8 mouse cellular contexts compared by ENCODE assay signal in the genomic region with DNA sequence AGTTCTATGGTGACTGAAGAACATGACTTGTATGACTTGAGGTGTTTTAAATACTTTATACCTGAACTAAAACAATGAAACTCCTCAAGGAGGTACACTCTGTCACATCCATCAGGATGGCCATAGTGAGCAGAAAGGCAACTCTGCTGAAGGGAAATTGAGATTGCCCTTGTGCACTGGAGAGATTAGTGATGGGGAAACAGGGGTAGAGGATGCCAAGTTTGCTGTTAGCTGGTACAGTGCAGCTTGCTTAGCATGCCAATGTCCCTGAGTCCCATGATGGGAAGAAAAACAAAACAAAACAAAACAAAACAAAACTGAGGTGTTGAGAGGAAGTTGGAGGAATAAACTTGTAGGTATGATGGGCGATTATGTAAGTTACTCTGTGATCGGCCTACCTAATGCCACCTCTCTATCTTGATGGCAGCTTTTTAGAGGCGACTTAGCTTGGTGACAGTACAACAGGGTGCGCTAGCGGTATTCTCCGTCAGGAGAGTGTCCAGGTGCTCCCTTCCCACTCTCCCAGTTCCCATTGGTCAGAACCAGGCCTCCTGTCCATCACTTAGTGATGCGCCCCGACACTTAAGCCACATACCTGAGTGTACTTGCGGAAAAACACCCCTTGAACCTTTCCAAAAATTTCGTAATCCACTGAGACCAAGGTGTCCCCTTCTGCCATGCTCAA. TPM values are rescaled to one million over a fixed set of nuclear protein-coding genes. Genes with fewer than 3 reads are reported as not detected.
DNase-seq lines count a peak whose midpoint lies in the region; ATAC-seq and TF ChIP-seq lines count a peak whose summit lies in the region.

No protein-coding gene starts in this region.

- no peaks in the 10 kb centered on the region for H3K27me3 ChIP-seq in heart, embryonic 13.5 days (replicated peaks)
- no peaks in the 10 kb centered on the region for H3K27me3 ChIP-seq in embryonic facial prominence, embryonic 11.5 days (ENCODE audit: control insufficient read depth, insufficient read depth, low read length)
- H3K27me3 ChIP-seq in intestine, embryonic 14.5 days (replicated peaks; ENCODE audit: control insufficient read depth, insufficient read depth, low read length): no peaks in the 10 kb centered on the region
- no peaks in the 10 kb centered on the region for H3K27me3 ChIP-seq in midbrain, embryonic 15.5 days (replicated peaks)

- H3K9me3 ChIP-seq in heart, embryonic 13.5 days: no peaks in the 10 kb centered on the region
- H3K9me3 ChIP-seq in ES-E14 (ENCODE audit: control insufficient read depth, insufficient read depth, low read depth, low read length): no peaks in the 10 kb centered on the region
- H3K9me3 ChIP-seq in embryonic facial prominence, embryonic 11.5 days (replicated peaks; ENCODE audit: control insufficient read depth, low read length): no peaks in the 10 kb centered on the region
- 0 out of 2 replicates have a peak, but pooled peaks cover under 1% of the 10 kb centered on the region for H3K9me3 ChIP-seq in intestine, embryonic 14.5 days (ENCODE audit: control insufficient read depth, low read length)
- no peaks in the 10 kb centered on the region for H3K9me3 ChIP-seq in midbrain, embryonic 15.5 days

- peak overlapping the region; percentile 83 for H3K4me3 ChIP-seq in heart, embryonic 13.5 days
- peak overlapping the region; percentile 90 to 93 for H3K4me3 ChIP-seq in ES-E14 (ENCODE audit: insufficient read depth in 1 of 2, low read depth in 1 of 2, low read length in 2 of 2, poor library complexity in 1 of 2, severe bottlenecking in 1 of 2)
- H3K4me3 ChIP-seq in embryonic facial prominence, embryonic 11.5 days (ENCODE audit: low read depth, low read length): peak overlapping the region; percentile 53
- H3K4me3 ChIP-seq in intestine, embryonic 14.5 days (ENCODE audit: low read depth, low read length): peak overlapping the region; percentile 82
- H3K4me3 ChIP-seq in midbrain, embryonic 15.5 days: peak overlapping the region; percentile 91

- intact Hi-C loops in heart, postnatal 25 days (cut with DNase I): no loop called here

- no peak for ATAC-seq in heart, embryonic 13.5 days (ENCODE audit: extremely low read depth, insufficient number of reproducible peaks, low FRiP score, low TSS enrichment)
- ATAC-seq in embryonic facial prominence, embryonic 11.5 days (replicated peaks; ENCODE audit: insufficient number of reproducible peaks, low FRiP score, low TSS enrichment, low read depth): 0 out of 2 replicates have a peak, but pooled peaks have one; percentile 31
- ATAC-seq in intestine, embryonic 14.5 days (replicated peaks; ENCODE audit: low FRiP score, low TSS enrichment, low read depth): peak; percentile 39
- ATAC-seq in midbrain, embryonic 15.5 days (replicated peaks): peak; percentile 67

- in situ Hi-C loops in ES-E14 (cut with MboI; ENCODE audit: low sequenced_read_pairs in 2 of 2, unreplicated experiment in 2 of 2): no loop called here

- peak overlapping the region; percentile 77 for H3K27ac ChIP-seq in heart, embryonic 13.5 days (replicated peaks)
- no peak overlapping the region for H3K27ac ChIP-seq in ES-E14 (ENCODE audit: insufficient read depth, low read depth, low read length, poor library complexity, severe bottlenecking)
- no peak overlapping the region for H3K27ac ChIP-seq in embryonic facial prominence, embryonic 11.5 days (replicated peaks; ENCODE audit: low read depth, low read length)
- H3K27ac ChIP-seq in intestine, embryonic 14.5 days (ENCODE audit: low read depth): peak overlapping the region; percentile 70; the same call in 1 of the 2 replicates
- H3K27ac ChIP-seq in midbrain, embryonic 15.5 days: peak overlapping the region; percentile 83

- WGBS in heart, embryonic 13.5 days: 5% methylated on average over 10 of the region's 10 CpGs
- WGBS in embryonic facial prominence, embryonic 11.5 days: 5% methylated on average over 10 of the region's 10 CpGs
- WGBS in intestine, embryonic 14.5 days: 4% methylated on average over 10 of the region's 10 CpGs
- WGBS in midbrain, embryonic 15.5 days: 4% methylated on average over 10 of the region's 10 CpGs

- H3K4me2 ChIP-seq in heart, embryonic 13.5 days: peak overlapping the region; percentile 91
- H3K4me2 ChIP-seq in embryonic facial prominence, embryonic 11.5 days (ENCODE audit: low read depth, low read length): peak overlapping the region; percentile 72
- H3K4me2 ChIP-seq in intestine, embryonic 14.5 days (ENCODE audit: low read length): peak overlapping the region; percentile 63
- H3K4me2 ChIP-seq in midbrain, embryonic 15.5 days: peak overlapping the region; percentile 79

- peaks cover 23% of the 10 kb centered on the region for H3K36me3 ChIP-seq in heart, embryonic 13.5 days
- H3K36me3 ChIP-seq in ES-E14 (ENCODE audit: control insufficient read depth, insufficient read depth, low read length, poor library complexity, severe bottlenecking): peaks cover 7% of the 10 kb centered on the region; the same call in 1 of the 2 replicates
- no peaks in the 10 kb centered on the region for H3K36me3 ChIP-seq in embryonic facial prominence, embryonic 11.5 days (replicated peaks; ENCODE audit: control insufficient read depth, insufficient read depth, low read depth, low read length)
- H3K36me3 ChIP-seq in intestine, embryonic 14.5 days (ENCODE audit: control insufficient read depth, insufficient read depth, low read length): 0 out of 2 replicates have a peak, but pooled peaks cover 4% of the 10 kb centered on the region
- no peaks in the 10 kb centered on the region; the same call in 1 of the 2 replicates for H3K36me3 ChIP-seq in midbrain, embryonic 15.5 days (replicated peaks)

- H3K4me1 ChIP-seq in heart, embryonic 13.5 days: peaks cover 9% of the 10 kb centered on the region
- peaks cover 2 to 3% of the 10 kb centered on the region in 2 experiments; a peak in 2 of 4 replicates for H3K4me1 ChIP-seq in ES-E14 (ENCODE audit: control insufficient read depth in 2 of 2, insufficient read depth in 2 of 2, low read length in 2 of 2, poor library complexity in 1 of 2)
- H3K4me1 ChIP-seq in embryonic facial prominence, embryonic 11.5 days (ENCODE audit: control insufficient read depth, insufficient read depth, low read length): no peaks in the 10 kb centered on the region
- peaks cover 2% of the 10 kb centered on the region; the same call in 1 of the 2 replicates for H3K4me1 ChIP-seq in intestine, embryonic 14.5 days (replicated peaks; ENCODE audit: control insufficient read depth, insufficient read depth, low read length)
- H3K4me1 ChIP-seq in midbrain, embryonic 15.5 days: peaks cover 5% of the 10 kb centered on the region

- H3K9ac ChIP-seq in heart, embryonic 13.5 days: peak overlapping the region; percentile 94
- H3K9ac ChIP-seq in ES-E14 (ENCODE audit: insufficient read depth, low read depth, low read length, poor library complexity, severe bottlenecking): peak overlapping the region; percentile 93
- peak overlapping the region; percentile 65 for H3K9ac ChIP-seq in embryonic facial prominence, embryonic 11.5 days (replicated peaks; ENCODE audit: low read length)
- peak overlapping the region; percentile 77 for H3K9ac ChIP-seq in intestine, embryonic 14.5 days (ENCODE audit: low read length)
- peak overlapping the region; percentile 90 for H3K9ac ChIP-seq in midbrain, embryonic 15.5 days

- no peak for DNase-seq in heart, postnatal 25 days (ENCODE audit: low spot score)
- DNase-seq in ES-E14 (ENCODE audit: low read depth, low spot score): no peak
- no peak for DNase-seq in embryonic facial prominence, embryonic 11.5 days (ENCODE audit: low spot score)
- no peak for DNase-seq in intestine, embryonic 14.5 days (ENCODE audit: low spot score)
- no peak for DNase-seq in gastrocnemius, postnatal 10 days
- DNase-seq in spleen, adult 18-20 months: no peak

TF ChIP-seq in ES-E14, 5 proteins besides CTCF, POLR2A, EP300 and RAD21 (continues in another document):
- TF ChIP-seq HCFC1 (IDR thresholded peaks at IDR 0.05; ENCODE audit: borderline replicate concordance, insufficient read depth, low read length): no peak

RNA-seq across cellular contexts. Expression of a gene that starts 8.7 kb away (rescaled TPM):
- 59.2 and 66.6 TPM in 2 replicates for polyA plus RNA-seq in heart, embryonic 13.5 days (2015; fragmentation: Nextera tagmentation; extraction: Ambion mirVana)
- 10 to 100 TPM; 14.5 to 19.5 TPM for total RNA-seq in heart, postnatal 25 days (2021)
- 12.2 and 15.0 TPM in 2 replicates for total RNA-seq in ES-E14 (2012; rRNA removed)
- 49.7 and 58.5 TPM in 2 replicates for polyA plus RNA-seq in embryonic facial prominence, embryonic 11.5 days (2014; fragmentation: Nextera tagmentation; extraction: Ambion mirVana)
- polyA plus RNA-seq in intestine, embryonic 14.5 days (2014; fragmentation: Nextera tagmentation; extraction: Ambion mirVana): 52.7 and 53.5 TPM in 2 replicates
- 47.4 and 49.2 TPM in 2 replicates for polyA plus RNA-seq in midbrain, embryonic 15.5 days (2015; fragmentation: Nextera tagmentation; extraction: Ambion mirVana)
- 10 to 100 TPM; 20.5 to 24.9 TPM for total RNA-seq in gastrocnemius, postnatal 10 days (2021)

RNA-seq across cellular contexts. Expression of a gene that starts 8.9 kb away (rescaled TPM):
- 0.55 and 0.62 TPM in 2 replicates for polyA plus RNA-seq in heart, embryonic 13.5 days (2015; fragmentation: Nextera tagmentation; extraction: Ambion mirVana)
- total RNA-seq in heart, postnatal 25 days (2021): 1 to 10 TPM; 1.9 to 2.0 TPM
- 0.45 and 0.63 TPM in 2 replicates for total RNA-seq in ES-E14 (2012; rRNA removed)
- polyA plus RNA-seq in embryonic facial prominence, embryonic 11.5 days (2014; fragmentation: Nextera tagmentation; extraction: Ambion mirVana): 0.89 and 0.95 TPM in 2 replicates
- 2.1 and 2.5 TPM in 2 replicates for polyA plus RNA-seq in intestine, embryonic 14.5 days (2014; fragmentation: Nextera tagmentation; extraction: Ambion mirVana)
- polyA plus RNA-seq in midbrain, embryonic 15.5 days (2015; fragmentation: Nextera tagmentation; extraction: Ambion mirVana): 1.9 and 2.0 TPM in 2 replicates
- under 1 TPM; 0.63 TPM for total RNA-seq in gastrocnemius, postnatal 10 days (2021)

RNA-seq across cellular contexts. Expression of a gene that starts 9.1 kb away (rescaled TPM):
- 5.0 and 5.7 TPM in 2 replicates for polyA plus RNA-seq in heart, embryonic 13.5 days (2015; fragmentation: Nextera tagmentation; extraction: Ambion mirVana)
- 1 to 10 TPM; 6.9 to 7.5 TPM for total RNA-seq in heart, postnatal 25 days (2021)
- 12.6 and 13.1 TPM in 2 replicates for total RNA-seq in ES-E14 (2012; rRNA removed)
- 9.5 TPM in 2 replicates for polyA plus RNA-seq in embryonic facial prominence, embryonic 11.5 days (2014; fragmentation: Nextera tagmentation; extraction: Ambion mirVana)
- polyA plus RNA-seq in intestine, embryonic 14.5 days (2014; fragmentation: Nextera tagmentation; extraction: Ambion mirVana): 8.6 and 9.3 TPM in 2 replicates
- polyA plus RNA-seq in midbrain, embryonic 15.5 days (2015; fragmentation: Nextera tagmentation; extraction: Ambion mirVana): 8.1 and 9.5 TPM in 2 replicates
- total RNA-seq in gastrocnemius, postnatal 10 days (2021): 10 to 100 TPM in 1 of 2 experiments, 1 to 10 TPM in 1; 8.7 to 10.8 TPM

RNA-seq across cellular contexts. Expression of a gene that starts 59.6 kb away (rescaled TPM):
- polyA plus RNA-seq in heart, embryonic 13.5 days (2015; fragmentation: Nextera tagmentation; extraction: Ambion mirVana): 18.5 and 19.2 TPM in 2 replicates
- total RNA-seq in heart, postnatal 25 days (2021): 10 to 100 TPM; 90.6 to 93.4 TPM
- total RNA-seq in ES-E14 (2012; rRNA removed): 18.1 and 20.4 TPM in 2 replicates
- 15.2 and 15.7 TPM in 2 replicates for polyA plus RNA-seq in embryonic facial prominence, embryonic 11.5 days (2014; fragmentation: Nextera tagmentation; extraction: Ambion mirVana)
- polyA plus RNA-seq in intestine, embryonic 14.5 days (2014; fragmentation: Nextera tagmentation; extraction: Ambion mirVana): 16.5 and 17.2 TPM in 2 replicates
- polyA plus RNA-seq in midbrain, embryonic 15.5 days (2015; fragmentation: Nextera tagmentation; extraction: Ambion mirVana): 11.1 and 11.7 TPM in 2 replicates
- total RNA-seq in gastrocnemius, postnatal 10 days (2021): 10 to 100 TPM; 50.5 to 50.7 TPM

Comparison
In these comparisons a context has a peak if more than half of its experiments do, and no peak if none do; other contexts are left out.
1. H3K27ac ChIP-seq: peak in heart, embryonic 13.5 days (single experiment), intestine, embryonic 14.5 days (single experiment) and midbrain, embryonic 15.5 days (single experiment); none in ES-E14 (single experiment) and embryonic facial prominence, embryonic 11.5 days (single experiment).
2. Peak in every context shown above with its lines, with median percentiles within 50 percentile points of each other: H3K4me2 ChIP-seq, H3K4me3 ChIP-seq and H3K9ac ChIP-seq.